Mouse (Mus musculus) gastrocnemius, postnatal 10 days (tissue): ENCODE measurements around the gene C2cd4c. TPM values are rescaled to one million over a fixed set of nuclear protein-coding genes. Genes with fewer than 3 reads are reported as not detected.

Source experiments
- DNase-seq: peaks from one replicate; pipeline ENCODE4 v3.0.0; 2021; ENCODE audit warnings: mixed read lengths
- long read RNA-seq, 2 experiments: library from polyadenylated mRNA; stranded (forward); transcript quantifications; one replicate each; pipeline ENCODE4 v2.0.0; 2021
- total RNA-seq, 2 experiments: library from RNA; stranded (reverse); gene quantifications; 2 replicates each; pipeline ENCODE4 v1.2.3; 2021

Gene C2cd4c
- under 1 TPM; 0.07 to 0.16 TPM for total RNA-seq
- long read RNA-seq, experiment 1: 0 reads
- long read RNA-seq, experiment 2: 0 reads

- peak; percentile 42 for DNase-seq
Observed at GRCm38 (mm10) chr10:79613578-79614304, at the start of gene C2cd4c. TSS of gene C2cd4c (minus strand) at chr10:79614025.

DNA sequence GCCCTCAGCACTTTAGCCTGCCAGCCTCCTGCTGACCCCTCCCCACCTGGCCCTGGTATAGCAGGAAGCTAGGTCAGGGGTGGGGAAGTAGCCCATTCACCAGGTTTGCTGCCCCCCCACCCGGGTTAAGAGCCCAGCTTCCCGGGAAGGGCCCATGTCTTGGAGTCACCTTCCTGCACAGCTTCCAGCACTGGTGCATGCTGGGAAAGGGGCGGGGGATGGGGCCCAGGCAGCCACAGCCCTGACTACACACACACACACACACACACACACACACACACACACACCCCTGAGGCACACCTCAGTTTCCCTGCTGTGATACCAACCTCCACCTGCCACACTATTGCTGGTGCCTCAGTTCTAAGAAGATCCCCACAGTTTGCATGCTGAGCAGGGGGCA, 48.0 kb upstream of the C2cd4c start:
- no peak for DNase-seq

DNA sequence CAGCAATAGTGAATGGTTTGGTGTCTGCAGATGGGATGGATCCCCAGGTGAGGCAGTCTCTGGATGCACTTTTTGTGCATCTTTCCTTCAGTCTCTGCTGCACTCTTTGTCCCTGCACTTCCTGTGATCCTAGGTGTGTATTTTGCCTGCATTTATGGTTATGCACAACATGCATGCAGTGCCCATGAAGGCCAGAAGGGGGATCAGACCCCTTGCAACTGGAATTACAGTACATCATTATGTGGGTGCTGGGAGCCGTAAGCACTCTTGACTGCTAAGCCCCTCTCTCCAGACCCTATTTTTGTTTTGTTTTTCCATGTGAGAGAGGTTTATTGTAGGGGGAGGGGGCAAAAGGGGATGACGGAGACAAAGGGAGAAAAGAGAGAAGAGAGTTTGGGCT, 46.5 kb upstream of the C2cd4c start:
- no peak for DNase-seq

GRCm38 (mm10) chr10:79658829-79659228, 45.0 kb upstream of the C2cd4c start:
- no peak for DNase-seq

DNA sequence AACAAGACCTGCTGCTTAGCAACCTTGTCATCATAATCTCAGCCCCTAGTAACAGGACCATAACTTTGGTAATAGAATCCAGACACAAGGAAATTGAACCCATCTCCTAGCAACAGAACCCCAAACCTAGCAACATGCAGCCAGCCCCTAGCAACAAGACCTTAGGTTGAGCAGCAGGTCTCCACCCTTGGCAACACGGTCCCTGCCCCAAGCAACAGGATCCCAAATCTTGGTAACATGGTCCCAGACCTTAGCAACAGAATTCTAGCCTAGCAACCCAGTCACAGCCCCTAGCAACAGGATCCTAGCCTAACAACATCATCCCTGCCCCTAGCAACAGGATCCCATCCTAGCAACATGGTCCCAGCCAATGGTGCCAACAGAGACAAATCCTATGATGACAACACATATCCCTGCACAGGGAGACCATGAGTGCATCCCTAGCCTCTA, 41.1 kb upstream of the C2cd4c start:
- no peak for DNase-seq

DNA sequence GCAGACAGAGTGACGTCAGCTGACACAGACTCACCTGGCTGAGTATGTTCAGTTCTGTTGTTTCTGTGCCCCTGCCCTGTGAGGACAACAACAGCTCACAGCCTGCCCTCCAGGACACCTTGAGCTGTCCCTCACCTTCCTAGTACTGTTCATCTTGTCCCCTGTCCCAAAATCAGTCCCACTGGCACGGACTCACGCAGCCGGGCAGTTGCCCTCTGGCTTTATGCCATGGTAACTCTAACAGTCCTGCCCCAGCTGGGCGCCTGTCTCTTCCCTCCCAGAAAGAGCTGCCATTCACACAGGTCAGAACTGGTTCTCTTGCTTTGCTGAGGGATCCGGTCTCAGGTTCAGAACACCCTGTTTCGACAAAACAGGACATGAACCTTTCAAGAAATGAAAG, 39.0 kb upstream of the C2cd4c start:
- DNase-seq: no peak

DNA sequence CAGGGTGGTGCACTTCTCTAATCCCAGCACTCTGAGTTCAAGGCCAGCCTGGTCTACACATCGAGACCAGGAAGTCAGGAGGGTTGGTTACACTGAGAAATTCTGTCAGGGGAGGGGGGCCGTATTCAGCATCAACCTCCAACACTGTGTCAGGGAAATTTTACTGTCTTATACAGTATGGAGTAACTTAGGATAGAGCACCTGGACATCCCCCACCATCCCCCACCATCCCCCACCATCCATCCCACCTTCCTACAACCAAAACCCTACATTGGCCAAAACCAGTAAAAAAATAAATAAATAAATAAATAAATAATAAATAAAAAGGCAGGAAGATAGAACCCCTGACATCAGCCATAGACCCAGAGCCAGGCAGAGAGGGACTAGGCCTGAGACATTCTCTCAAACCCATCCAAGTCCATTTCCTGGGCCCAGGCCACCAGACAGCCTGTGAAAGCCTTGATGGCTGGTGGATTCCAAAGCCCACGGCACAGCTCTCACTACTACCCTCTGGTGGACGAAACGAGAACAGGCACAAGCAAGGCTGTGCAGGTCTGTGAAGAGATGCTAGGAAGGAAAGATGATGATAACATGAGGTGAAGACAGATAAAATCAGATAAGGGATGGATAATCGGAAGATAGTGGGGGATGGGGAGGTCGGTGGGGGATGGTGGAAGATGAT, 35.4 kb upstream of the C2cd4c start:
- peak; percentile 81 for DNase-seq

GRCm38 (mm10) chr10:79645711-79646110, 31.9 kb upstream of the C2cd4c start, which contains the start of gene Odf3l2:
TSS of gene Odf3l2 (minus strand) at chr10:79645738.
- peak; percentile 44 for DNase-seq

DNA sequence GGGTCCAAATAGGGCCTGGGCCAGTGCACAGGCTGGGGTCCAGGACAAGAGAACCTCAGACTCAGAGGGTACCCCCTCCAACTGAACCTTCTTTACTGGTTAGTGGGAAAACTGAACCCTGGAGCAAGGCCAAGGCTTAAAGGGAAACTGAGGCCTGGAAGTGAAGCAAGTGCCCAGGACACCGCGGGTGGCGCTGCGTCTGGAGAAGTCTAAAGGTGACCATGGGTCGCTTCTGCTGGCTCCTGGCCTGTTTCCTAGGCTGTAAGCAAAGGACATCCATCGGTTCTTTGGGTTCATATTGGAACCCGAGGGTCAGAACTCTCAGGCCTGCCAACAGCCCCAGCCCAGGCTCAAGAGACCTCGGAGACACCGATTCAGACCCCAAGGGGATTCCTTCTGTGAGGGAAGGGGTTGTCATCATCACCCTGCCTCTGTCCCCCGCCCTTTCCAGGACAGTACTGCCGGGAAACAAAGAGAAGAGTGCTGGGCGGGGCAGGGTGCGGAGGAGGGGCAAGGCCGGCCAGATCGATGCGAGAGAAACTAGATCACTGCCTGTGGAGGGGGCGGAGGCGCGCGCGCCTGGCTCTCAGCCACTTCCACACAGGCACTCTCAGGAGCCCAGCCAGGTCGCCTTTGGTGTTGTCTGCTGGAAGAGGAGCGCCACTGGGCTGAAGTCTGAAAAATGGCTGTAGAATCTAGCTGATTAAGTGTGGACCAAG, 24.8 kb upstream of the C2cd4c start:
- peak; percentile 63 for DNase-seq

DNA sequence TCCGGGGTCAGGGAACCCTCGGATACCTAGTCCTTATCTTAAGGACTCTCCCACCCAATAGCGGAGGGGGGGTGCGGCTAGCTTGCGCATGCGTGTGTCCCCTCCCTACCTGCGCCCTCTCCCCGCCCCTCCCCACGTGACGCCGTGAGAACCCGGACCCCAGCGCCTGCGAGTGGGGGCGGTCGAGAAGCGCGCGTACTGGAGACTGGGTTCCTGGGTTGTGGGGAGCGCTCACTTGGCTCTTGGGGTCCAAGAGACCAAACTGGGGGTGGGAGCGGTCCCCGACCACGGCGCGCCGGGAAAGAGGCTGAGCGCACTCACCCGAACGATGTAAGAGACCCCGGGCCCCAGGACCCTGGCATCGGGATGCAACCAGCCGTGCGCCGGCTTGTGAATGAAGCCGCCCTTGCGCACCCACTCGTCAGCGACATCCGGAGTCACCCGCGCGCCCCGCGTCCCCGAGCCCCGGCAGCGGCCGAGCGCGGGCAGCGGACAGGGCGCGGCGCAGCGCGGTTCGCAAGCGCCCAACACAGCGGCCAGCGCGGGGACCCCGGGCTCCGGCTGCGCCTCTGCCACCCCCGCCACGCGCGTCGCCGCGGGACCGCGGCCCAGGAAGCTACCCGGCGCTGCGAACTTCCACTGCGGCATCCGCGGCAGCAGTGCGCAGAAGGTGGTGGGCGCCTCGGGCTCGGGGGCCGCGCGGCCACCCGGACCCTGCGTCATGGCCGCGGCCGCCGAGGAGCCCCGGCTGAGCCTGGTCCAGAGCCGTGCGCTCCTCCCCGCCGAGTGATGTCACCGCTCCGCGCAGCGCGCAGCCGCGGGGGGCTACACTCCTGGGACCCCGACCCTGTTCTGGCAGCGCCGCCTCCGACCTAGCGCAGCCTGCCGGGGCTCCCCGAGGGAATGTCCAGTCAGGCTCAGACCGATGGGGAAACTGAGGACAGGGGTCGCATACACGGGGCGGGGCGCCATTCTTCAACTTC, 23.6 kb upstream of the C2cd4c start, which contains the start of gene Shc2:
Gene Shc2, minus strand, starts transcription at position 791 of the 983 bp plus-strand sequence.
- peak; percentile 42 for DNase-seq

GRCm38 (mm10) chr10:79636287-79636686, 22.5 kb upstream of the C2cd4c start:
- no peak for DNase-seq

- no peak for DNase-seq
Observed at GRCm38 (mm10) chr10:79633006-79633777, 19.4 kb upstream of the C2cd4c start.

- no peak for DNase-seq
Observed at GRCm38 (mm10) chr10:79631432-79631831, 17.6 kb upstream of the C2cd4c start.

DNA sequence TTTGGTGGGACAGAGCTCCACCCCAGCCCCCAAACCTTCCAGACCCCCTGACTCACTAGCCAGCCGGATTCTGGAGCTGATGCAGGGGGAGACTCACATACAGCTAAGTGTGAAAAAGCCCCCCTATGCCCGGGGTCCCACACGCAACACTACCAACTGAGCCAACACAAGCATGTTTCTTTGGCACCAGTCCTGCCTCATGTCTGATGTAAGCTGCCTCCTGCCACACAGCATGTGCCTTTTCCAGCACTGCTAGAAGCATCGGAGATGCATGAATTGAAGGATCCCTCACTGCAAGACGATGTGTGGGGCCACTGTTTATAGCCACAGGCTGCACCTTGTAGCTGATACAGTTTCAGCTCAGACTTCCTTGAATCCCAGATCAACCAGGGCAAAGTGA, 14.6 kb upstream of the C2cd4c start:
- no peak for DNase-seq

GRCm38 (mm10) chr10:79626156-79626555, 12.3 kb upstream of the C2cd4c start:
- DNase-seq: no peak

DNA sequence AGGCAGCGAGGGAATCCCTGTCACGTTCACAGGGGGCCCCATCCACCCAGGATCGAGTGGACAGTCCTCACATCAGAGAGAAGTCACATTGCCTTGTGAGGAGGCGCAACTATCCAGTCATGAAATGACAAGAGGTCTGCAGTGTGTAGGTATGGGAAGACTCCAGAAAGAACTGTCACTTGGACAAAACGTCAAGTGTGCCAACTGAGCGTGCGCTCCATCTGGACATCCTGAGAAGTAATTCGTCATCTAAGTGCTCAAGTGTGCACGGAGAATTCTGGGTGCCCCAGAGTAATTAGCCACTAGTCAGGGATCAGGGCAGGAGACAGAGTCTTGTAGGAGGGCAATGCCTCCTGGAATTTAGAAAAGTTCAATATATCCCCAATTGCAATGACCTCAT, 11.6 kb upstream of the C2cd4c start:
- no peak for DNase-seq

DNA sequence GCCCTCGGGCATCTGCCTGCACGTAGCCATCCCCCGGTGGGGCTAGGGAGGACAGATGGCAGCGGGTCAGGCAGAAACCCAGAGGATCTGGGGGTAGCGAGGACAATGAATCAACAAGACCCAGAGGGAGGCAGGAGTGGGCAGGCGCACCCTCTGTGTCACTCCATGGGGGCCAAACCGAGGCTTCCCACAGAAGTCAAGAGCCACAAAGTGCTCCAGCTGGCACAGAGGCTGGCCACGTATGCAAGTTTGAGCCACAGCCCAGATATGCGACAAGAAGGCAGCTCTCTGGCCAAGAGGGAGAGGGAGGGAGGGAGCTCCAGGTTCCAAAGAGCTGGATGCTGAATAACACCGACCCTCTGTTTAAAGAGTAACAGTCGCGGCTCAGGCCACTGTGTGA, 10.1 kb upstream of the C2cd4c start:
- DNase-seq: peak; percentile 36

- no peak for DNase-seq
Observed at GRCm38 (mm10) chr10:79616376-79616775, 2.6 kb upstream of the C2cd4c start.

- no peak for DNase-seq
Observed at GRCm38 (mm10) chr10:79615860-79616259, 2.0 kb upstream of the C2cd4c start.

DNA sequence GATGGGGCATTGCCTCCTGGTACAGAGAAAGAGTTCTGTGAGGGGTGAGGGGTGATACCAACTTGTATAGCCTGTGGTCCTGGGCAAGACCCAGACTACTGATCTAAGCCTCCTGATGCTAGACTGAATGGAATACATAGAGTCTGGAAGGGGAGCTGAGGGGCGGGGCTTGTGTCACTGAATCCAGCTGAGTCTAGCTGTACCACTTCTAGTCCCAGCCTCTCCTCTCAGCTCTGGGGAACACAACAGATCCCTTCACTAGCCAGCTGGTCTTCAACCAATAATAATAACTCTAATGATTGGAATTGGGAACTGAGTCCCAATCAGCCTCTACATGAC, 449 bp upstream of the C2cd4c start:
- DNase-seq: no peak
